Mouse (Mus musculus) midbrain, embryonic 16.5 days (tissue): ENCODE measurements around the gene Csnk1g1. TPM values are rescaled to one million over a fixed set of nuclear protein-coding genes. Genes with fewer than 3 reads are reported as not detected.

Source experiments
- ATAC-seq: fragments of 200-750 bp; cut with Nextera tagmentation; 2 replicates; pipeline ENCODE4 v1.8.0; 2017; ENCODE audit warnings: moderate TSS enrichment
- H3K27ac ChIP-seq: fragments of 300-500 bp; sonication (generic); 2 replicates; pipeline ENCODE4 v1.5.1; 2014; ENCODE audit warnings: mild to moderate bottlenecking, low read length, mixed read lengths
- H3K27me3 ChIP-seq: fragments of 300-500 bp; sonication (generic); 2 replicates; pipeline ENCODE4 v1.6.1; 2014; ENCODE audit warnings: low read depth, low read length, mixed read lengths; ENCODE audit not compliant: control insufficient read depth, insufficient read depth
- H3K36me3 ChIP-seq: fragments of 300-500 bp; sonication (generic); 2 replicates; pipeline ENCODE4 v1.6.1; 2014; ENCODE audit warnings: mild to moderate bottlenecking, low read length, moderate library complexity, mixed read lengths; ENCODE audit not compliant: control insufficient read depth, insufficient read depth
- H3K4me1 ChIP-seq: fragments of 300-500 bp; sonication (generic); 2 replicates; pipeline ENCODE4 v1.6.1; 2014; ENCODE audit warnings: mild to moderate bottlenecking, low read length, mixed read lengths; ENCODE audit not compliant: control insufficient read depth, insufficient read depth
- H3K4me2 ChIP-seq: fragments of 300-500 bp; sonication (generic); 2 replicates; pipeline ENCODE4 v1.6.1; 2014; ENCODE audit warnings: mild to moderate bottlenecking, low read length, mixed read lengths
- H3K4me3 ChIP-seq: fragments of 300-500 bp; sonication (generic); 2 replicates; pipeline ENCODE4 v1.5.1; 2014; ENCODE audit warnings: low read depth, mild to moderate bottlenecking, low read length, moderate library complexity, mixed read lengths
- H3K9ac ChIP-seq: fragments of 300-500 bp; sonication (generic); 2 replicates; pipeline ENCODE4 v1.6.1; 2014; ENCODE audit warnings: low read depth, low read length, mixed read lengths
- H3K9me3 ChIP-seq: fragments of 300-500 bp; sonication (generic); replicated peaks from 2 replicates; pipeline ENCODE4 v1.6.1; 2014; ENCODE audit warnings: mild to moderate bottlenecking, low read length, mixed read lengths; ENCODE audit not compliant: control insufficient read depth, poor library complexity, severe bottlenecking
- WGBS: fragments of 180-500 bp; shearing (Covaris S2); extraction: QIAGEN DNeasy Blood & Tissue Kit; methylation state at CpG from one replicate; pipeline ENCODE4 v1.1.7; 2014; 5-methylcytosine and 5-hydroxymethylcytosine counted together
- polyA plus RNA-seq: library from polyadenylated mRNA; unstranded; fragments of >200 nt; fragmentation: Nextera tagmentation; extraction: Ambion mirVana; gene quantifications from 2 replicates; pipeline ENCODE4 v1.2.1, GENCODE M21; 2015

Gene Csnk1g1
- polyA plus RNA-seq, 1 experiment from 2014 or later, result 23.1 TPM

DNA sequence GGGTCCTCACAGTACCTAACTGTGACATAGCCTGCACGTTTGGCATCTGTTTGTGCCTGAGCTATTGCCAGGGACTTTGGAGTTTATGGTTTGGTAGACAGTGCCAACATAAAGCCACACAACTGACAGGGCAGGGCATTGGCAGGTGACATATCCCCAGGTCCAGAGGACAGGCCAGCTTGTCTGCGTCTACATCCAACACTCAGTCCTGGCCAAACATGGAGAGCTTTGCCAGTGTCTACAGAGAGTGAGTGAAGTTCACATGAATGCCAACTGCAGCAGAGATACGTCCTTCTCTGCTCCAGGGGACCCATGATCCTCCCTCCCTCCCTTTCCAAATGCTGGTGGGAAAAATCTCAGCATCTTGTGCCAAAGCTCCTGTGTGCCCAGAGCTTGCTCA lies 175.4 kb downstream of the Csnk1g1 start:
- H3K27ac ChIP-seq, result no peak overlapping the region
- ATAC-seq, result no peak
- H3K27me3 ChIP-seq, result no peaks in the 10 kb centered on the region
- no peak overlapping the region for H3K9ac ChIP-seq
- H3K9me3 ChIP-seq, result no peaks in the 10 kb centered on the region
- H3K4me3 ChIP-seq, result no peak overlapping the region
- no peak overlapping the region for H3K4me2 ChIP-seq
- no peaks in the 10 kb centered on the region for H3K4me1 ChIP-seq
- peaks cover 14% of the 10 kb centered on the region for H3K36me3 ChIP-seq
- WGBS, result 85% methylated on average over 3 of the region's 3 CpGs

DNA sequence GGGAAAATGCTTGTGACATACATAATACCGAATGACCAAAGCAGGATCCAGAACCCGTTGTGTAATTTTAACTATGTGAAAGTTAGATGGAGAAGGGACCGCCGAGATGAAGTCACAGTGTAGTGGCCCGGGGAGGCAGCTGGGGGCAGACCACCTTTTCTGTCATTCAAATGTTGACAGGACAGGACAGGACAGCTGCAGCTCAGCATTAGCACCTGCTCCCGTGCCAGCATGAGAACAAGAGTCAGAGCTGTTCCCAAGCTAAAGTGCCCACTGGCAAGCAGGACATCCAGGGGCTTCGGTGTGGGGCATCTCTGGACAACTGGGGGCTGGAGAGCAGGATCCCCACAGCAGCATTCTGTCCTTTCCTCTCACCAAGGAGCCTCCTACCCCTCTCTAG lies 178.3 kb downstream of the Csnk1g1 start:
- Histone ChIP-seq H3K4me1 (no peaks in the 10 kb centered on the region), H3K9me3 (no peaks in the 10 kb centered on the region), H3K9ac (no peak overlapping the region), H3K27ac (no peak overlapping the region), H3K36me3 (peaks cover 28% of the 10 kb centered on the region), H3K27me3 (no peaks in the 10 kb centered on the region), H3K4me2 (no peak overlapping the region), H3K4me3 (no peak overlapping the region)
- WGBS, result 89% methylated on average over 7 of the region's 7 CpGs
- ATAC-seq, result no peak

DNA sequence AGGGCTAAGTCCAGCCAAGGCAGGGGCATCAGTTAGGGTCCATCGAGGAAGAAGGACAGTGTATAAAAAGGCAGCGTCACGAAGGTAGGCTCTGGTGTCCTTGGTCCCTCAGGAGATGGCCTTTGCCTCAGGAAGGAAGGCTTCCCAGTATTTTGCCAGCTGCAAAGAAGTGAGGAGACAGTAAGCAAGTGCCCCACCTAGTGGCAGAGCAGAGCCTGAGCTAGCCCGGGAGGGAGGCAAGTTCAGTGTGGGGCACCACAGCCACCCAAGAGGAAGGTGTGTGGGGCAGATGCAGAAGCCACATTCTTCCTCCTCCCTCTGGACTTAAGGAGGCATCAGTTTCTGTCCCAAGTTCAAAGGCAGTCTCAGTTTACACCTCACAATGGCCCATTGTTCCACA lies 179.7 kb downstream of the Csnk1g1 start:
- Histone ChIP-seq H3K4me3 (no peak overlapping the region), H3K36me3 (peaks cover 39% of the 10 kb centered on the region), H3K4me2 (no peak overlapping the region), H3K27ac (no peak overlapping the region), H3K4me1 (no peaks in the 10 kb centered on the region), H3K9me3 (no peaks in the 10 kb centered on the region), H3K27me3 (no peaks in the 10 kb centered on the region), H3K9ac (no peak overlapping the region)
- 42% methylated on average over 4 of the region's 4 CpGs for WGBS
- no peak for ATAC-seq

DNA sequence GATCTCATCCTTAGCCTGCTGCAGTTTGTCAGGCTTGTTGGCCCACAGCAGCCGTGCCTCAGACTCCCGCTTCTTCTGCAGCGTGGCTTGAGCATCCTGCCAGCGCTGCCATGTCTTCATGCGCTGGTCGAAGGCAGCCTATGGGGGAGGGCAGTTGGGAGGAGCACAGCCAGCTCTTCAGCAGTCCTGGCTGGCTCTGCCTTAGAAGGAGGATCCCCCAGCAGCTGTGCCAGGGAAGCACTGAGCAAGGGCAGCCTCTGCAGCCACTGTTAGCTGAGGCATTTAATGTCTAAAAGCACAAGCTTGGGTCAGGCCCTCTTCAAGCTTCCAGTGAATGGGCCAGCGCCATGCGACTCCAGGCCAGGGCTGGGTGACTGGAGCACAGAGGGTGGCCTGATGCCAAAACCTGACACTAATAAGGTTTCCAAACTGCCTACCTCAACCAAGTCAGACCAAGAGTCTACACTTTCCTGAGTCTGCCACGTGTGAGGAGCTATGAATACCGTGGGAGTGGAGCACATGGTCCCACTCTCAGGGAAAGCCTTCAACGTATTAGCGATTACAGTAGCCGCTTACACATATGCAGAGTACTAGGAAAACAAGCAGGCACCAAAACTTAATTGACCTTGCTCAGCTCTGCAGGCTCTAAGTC lies 182.0 kb downstream of the Csnk1g1 start:
- Histone ChIP-seq H3K4me2 (no peak overlapping the region), H3K4me1 (no peaks in the 10 kb centered on the region), H3K4me3 (no peak overlapping the region), H3K9me3 (no peaks in the 10 kb centered on the region), H3K27ac (no peak overlapping the region), H3K36me3 (peaks cover 60% of the 10 kb centered on the region), H3K9ac (no peak overlapping the region), H3K27me3 (no peaks in the 10 kb centered on the region)
- no peak for ATAC-seq
- 91% methylated on average over 13 of the region's 13 CpGs for WGBS

DNA sequence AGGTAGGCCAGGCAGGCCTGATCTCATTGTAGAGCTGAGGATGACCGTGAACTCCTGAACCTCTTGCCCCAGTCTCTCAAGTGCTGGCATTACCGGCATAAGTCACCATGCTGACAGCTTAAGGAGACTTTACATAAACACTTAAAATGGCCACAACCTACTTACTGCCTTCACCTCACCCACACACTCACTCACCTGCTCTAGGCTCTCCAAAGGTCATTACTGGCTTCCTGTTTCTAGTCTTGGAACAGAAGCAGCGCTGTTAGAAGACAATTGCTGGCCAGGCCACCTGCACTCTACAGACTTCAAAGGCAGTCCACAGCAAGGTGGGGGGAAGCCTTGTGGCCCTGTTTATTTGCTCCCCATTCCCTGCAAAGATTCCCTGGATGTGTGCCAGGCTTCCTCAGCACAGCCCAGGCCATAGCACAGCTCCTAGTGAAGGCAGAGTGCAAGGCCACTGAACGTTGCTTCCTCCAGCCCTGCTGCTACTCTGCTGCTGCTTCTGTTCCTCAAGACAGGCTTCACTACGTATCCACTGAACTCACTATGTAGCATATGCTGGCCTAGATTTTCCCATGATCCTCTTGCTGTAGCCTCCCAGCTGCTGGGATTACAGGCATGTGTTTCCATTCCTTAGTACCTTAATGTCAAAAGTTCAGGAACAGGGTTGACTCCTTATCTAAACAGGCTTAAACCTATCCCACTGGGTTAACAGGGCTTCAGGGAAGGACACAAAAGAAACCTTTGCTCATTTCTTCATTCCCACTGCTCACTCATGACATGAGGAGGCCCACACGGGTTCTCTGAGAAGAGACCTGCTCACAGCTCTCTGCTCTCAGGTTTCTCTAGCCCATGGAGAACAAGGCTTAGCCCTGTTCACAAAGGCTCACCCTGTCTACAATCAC lies 182.9 kb downstream of the Csnk1g1 start:
- Histone ChIP-seq H3K27me3 (no peaks in the 10 kb centered on the region), H3K4me1 (no peaks in the 10 kb centered on the region), H3K9ac (no peak overlapping the region), H3K9me3 (no peaks in the 10 kb centered on the region), H3K27ac (no peak overlapping the region), H3K4me2 (no peak overlapping the region), H3K4me3 (no peak overlapping the region), H3K36me3 (peaks cover 66% of the 10 kb centered on the region)
- ATAC-seq, result no peak
- 81% methylated on average over 6 of the region's 6 CpGs for WGBS

DNA sequence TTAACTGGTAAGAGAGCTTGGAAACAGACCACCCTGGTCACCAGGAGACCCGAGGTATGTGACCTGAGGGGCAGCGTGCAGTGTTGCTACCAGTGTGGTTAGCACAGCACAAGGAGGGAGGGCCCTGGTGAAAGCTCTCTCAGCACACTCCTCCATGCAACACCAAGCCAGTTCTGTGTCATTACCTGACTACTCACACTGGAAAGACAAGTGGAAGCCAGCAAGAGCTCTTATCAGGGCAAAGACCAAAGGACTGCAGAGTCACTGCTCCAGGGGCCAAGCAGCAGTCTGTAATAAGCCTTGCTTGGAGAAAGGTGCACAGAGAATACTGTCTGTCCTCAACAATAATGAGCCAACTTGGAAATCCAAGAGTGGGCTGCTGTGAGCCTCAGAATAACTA lies 183.9 kb downstream of the Csnk1g1 start:
- peaks cover 67% of the 10 kb centered on the region for H3K36me3 ChIP-seq
- H3K4me2 ChIP-seq, result no peak overlapping the region
- H3K27me3 ChIP-seq, result no peaks in the 10 kb centered on the region
- ATAC-seq, result no peak
- 86% methylated on average over 2 of the region's 2 CpGs for WGBS
- no peaks in the 10 kb centered on the region for H3K9me3 ChIP-seq
- H3K4me3 ChIP-seq, result no peak overlapping the region
- no peaks in the 10 kb centered on the region for H3K4me1 ChIP-seq
- H3K27ac ChIP-seq, result no peak overlapping the region
- H3K9ac ChIP-seq, result no peak overlapping the region

Other genes with a start within 250 kb of the Csnk1g1 start
- gene Oaz2, start 240.9 kb upstream of the Csnk1g1 start, polyA plus RNA-seq, result 384 and 407 TPM in 2 replicates
- 6.6 and 6.8 TPM in 2 replicates for gene Zfp609, start 81.4 kb upstream of the Csnk1g1 start, polyA plus RNA-seq
- gene Pclaf, start 18.7 kb upstream of the Csnk1g1 start, polyA plus RNA-seq, result 13.7 and 17.6 TPM in 2 replicates
- 33.8 and 35.8 TPM in 2 replicates for gene Trip4, start 130 bp upstream of the Csnk1g1 start, polyA plus RNA-seq
- 304 and 313 TPM in 2 replicates for gene Ppib, start 151.3 kb downstream of the Csnk1g1 start, polyA plus RNA-seq
- gene Snx22, start 160.8 kb downstream of the Csnk1g1 start, polyA plus RNA-seq, result 11.2 and 13.1 TPM in 2 replicates
- 68.0 and 78.3 TPM in 2 replicates for gene Snx1, start 217.7 kb downstream of the Csnk1g1 start, polyA plus RNA-seq
- gene Ciao2a, start 217.7 kb downstream of the Csnk1g1 start, polyA plus RNA-seq, result 61.0 and 69.5 TPM in 2 replicates
- gene Dapk2, start 249.3 kb downstream of the Csnk1g1 start, polyA plus RNA-seq, result 0.90 and 1.0 TPM in 2 replicates